Mouse (Mus musculus): ENCODE results near the gene Sh3kbp1. TPM values are rescaled to one million over a fixed set of nuclear protein-coding genes. Genes with fewer than 3 reads are reported as not detected.
A peak's percentile ranks its signal among the peaks of the same experiment; 100 is the strongest.

The Sh3kbp1 gene
- polyA plus RNA-seq, 1 experiment from 2014 or later = 49.6 TPM

DNA sequence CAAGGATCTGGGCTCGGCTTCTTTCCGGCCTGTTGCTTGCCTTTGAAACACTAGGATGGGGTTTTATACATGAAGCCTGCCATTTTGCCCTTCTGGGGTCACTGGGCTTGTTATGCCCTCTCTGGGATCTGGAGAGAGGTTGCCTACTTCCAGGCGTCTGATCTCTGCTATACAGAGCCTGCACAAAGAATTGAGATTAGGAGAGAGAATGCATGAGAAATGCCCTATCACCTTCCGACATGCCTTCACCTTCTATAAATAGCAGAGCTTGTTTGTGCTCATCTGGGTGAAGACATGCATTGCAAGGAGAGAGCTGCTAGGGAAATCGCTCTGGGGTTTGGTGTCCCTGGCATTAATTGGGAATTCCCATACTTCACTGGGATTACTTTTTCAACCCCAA, 301.1 kb downstream of the Sh3kbp1 start:
- Histone ChIP-seq H3K9ac (ENCODE audit: low read depth, low read length) (no peak overlapping the region), H3K27me3 (replicated peaks; ENCODE audit: control insufficient read depth, insufficient read depth, low read length) (no peaks in the 10 kb centered on the region), H3K4me3 (ENCODE audit: low read length) (no peak overlapping the region), H3K36me3 (ENCODE audit: control insufficient read depth, insufficient read depth, low read length) (no peaks in the 10 kb centered on the region), H3K27ac (ENCODE audit: low read depth, low read length) (no peak overlapping the region), H3K4me1 (ENCODE audit: control insufficient read depth, insufficient read depth, low read depth, low read length) (no peaks in the 10 kb centered on the region), H3K4me2 (ENCODE audit: low read length) (no peak overlapping the region), H3K9me3 (ENCODE audit: control insufficient read depth, low read length) (no peaks in the 10 kb centered on the region)
- WGBS = 77% methylated on average over 5 of the region's 5 CpGs
- ATAC-seq = no peak

DNA sequence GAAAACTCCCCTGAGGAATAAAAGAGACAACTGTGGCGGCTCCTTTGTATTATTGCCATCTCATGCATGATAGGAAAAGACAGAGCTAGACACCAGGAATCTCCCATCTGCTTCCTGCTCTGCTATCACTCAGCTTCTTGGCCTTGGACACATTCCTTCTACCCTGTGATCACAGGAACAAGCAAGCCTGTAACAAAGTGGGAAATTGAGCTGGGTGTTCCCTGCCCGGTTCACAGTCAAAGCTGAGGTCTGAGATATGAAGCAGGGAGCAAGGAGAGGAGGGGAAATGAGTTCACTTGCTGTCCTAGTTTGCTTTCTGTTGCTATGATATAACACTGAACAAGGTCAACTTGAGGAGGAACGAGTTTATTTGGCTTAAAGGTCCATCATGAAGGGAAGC, 301.8 kb downstream of the Sh3kbp1 start:
- Histone ChIP-seq H3K4me1 (ENCODE audit: control insufficient read depth, insufficient read depth, low read depth, low read length) (no peaks in the 10 kb centered on the region), H3K27ac (ENCODE audit: low read depth, low read length) (no peak overlapping the region), H3K9me3 (ENCODE audit: control insufficient read depth, low read length) (no peaks in the 10 kb centered on the region), H3K4me3 (ENCODE audit: low read length) (no peak overlapping the region), H3K9ac (ENCODE audit: low read depth, low read length) (no peak overlapping the region), H3K36me3 (ENCODE audit: control insufficient read depth, insufficient read depth, low read length) (no peaks in the 10 kb centered on the region), H3K27me3 (replicated peaks; ENCODE audit: control insufficient read depth, insufficient read depth, low read length) (no peaks in the 10 kb centered on the region), H3K4me2 (ENCODE audit: low read length) (no peak overlapping the region)
- ATAC-seq = no peak
- 70% methylated on average over 3 of the region's 3 CpGs for WGBS

DNA sequence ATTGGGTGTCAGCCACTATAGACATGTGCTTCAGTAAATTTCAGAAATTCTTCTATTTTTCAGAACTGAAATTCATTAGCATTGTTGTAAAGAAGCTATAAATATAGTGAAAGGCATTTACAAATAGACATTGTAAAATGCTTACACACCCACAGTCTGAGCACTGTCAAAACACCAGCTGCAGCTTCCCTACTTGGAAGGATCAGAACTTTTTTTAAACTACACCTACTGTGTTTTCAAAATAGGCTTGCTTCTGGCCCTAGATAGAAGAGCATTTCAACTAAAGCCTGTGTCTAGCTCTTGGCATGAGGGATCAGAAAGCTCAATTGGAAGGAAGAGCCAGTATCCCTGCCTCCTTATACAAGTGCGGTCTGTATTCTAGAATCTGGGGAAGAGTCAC, 305.0 kb downstream of the Sh3kbp1 start:
- Histone ChIP-seq H3K9ac (ENCODE audit: low read depth, low read length) (no peak overlapping the region), H3K4me3 (ENCODE audit: low read length) (no peak overlapping the region), H3K4me2 (ENCODE audit: low read length) (no peak overlapping the region), H3K9me3 (ENCODE audit: control insufficient read depth, low read length) (no peaks in the 10 kb centered on the region), H3K36me3 (ENCODE audit: control insufficient read depth, insufficient read depth, low read length) (no peaks in the 10 kb centered on the region), H3K4me1 (ENCODE audit: control insufficient read depth, insufficient read depth, low read depth, low read length) (no peaks in the 10 kb centered on the region), H3K27me3 (replicated peaks; ENCODE audit: control insufficient read depth, insufficient read depth, low read length) (no peaks in the 10 kb centered on the region; the same call in 1 of the 2 replicates), H3K27ac (ENCODE audit: low read depth, low read length) (no peak overlapping the region)
- 95% methylated on average over 1 of the region's 1 CpGs for WGBS
- ATAC-seq = no peak

DNA sequence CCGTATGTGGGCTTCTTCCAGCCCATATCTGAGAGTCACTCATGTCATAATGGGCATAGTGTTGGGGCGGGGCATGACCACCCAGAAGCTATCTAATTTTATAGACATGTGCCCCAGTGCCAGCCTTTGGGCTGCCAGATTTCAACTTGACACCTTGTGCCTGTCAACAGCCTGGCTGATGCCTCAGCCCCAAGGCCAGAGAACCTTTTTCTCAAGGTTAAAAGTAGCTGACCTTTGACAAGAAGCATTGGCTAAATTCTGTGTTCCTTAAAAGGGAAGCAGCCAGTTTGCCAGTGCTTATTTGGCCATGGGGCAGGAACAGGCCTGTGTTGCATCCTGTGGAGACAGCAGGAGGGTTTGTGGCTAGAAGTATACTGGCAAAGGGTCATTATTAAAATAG, 315.5 kb downstream of the Sh3kbp1 start:
- H3K27ac ChIP-seq (ENCODE audit: low read depth, low read length) = no peak overlapping the region
- WGBS = 86% methylated on average over 2 of the region's 2 CpGs
- no peaks in the 10 kb centered on the region; the same call in 1 of the 2 replicates for H3K27me3 ChIP-seq (replicated peaks; ENCODE audit: control insufficient read depth, insufficient read depth, low read length)
- no peaks in the 10 kb centered on the region for H3K4me1 ChIP-seq (ENCODE audit: control insufficient read depth, insufficient read depth, low read depth, low read length)
- H3K4me3 ChIP-seq (ENCODE audit: low read length) = no peak overlapping the region
- no peak overlapping the region for H3K4me2 ChIP-seq (ENCODE audit: low read length)
- no peak for ATAC-seq
- no peak overlapping the region for H3K9ac ChIP-seq (ENCODE audit: low read depth, low read length)
- H3K36me3 ChIP-seq (ENCODE audit: control insufficient read depth, insufficient read depth, low read length) = no peaks in the 10 kb centered on the region
- no peaks in the 10 kb centered on the region for H3K9me3 ChIP-seq (ENCODE audit: control insufficient read depth, low read length)

DNA sequence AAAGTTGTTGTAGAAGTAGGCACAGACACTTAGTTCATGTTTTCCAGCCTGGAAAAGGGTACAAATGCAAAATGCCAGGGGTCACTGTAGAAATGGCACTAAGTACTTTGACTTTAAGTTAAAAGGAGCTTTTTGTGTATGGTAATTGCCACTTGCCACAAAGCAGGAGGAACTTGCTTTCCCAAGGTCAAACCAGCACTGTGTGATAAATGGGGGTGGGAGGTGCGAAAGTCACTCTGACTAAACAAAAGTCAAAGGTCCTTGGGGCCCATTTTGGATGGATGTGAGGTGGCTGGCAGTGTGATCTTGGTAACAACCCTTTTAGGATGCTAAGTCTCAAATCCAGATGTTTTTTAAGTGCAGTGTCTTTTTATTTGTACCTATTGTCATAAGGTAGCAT, 316.5 kb downstream of the Sh3kbp1 start:
- H3K27ac ChIP-seq (ENCODE audit: low read depth, low read length) = no peak overlapping the region
- no peaks in the 10 kb centered on the region for H3K4me1 ChIP-seq (ENCODE audit: control insufficient read depth, insufficient read depth, low read depth, low read length)
- no peak for ATAC-seq
- H3K4me2 ChIP-seq (ENCODE audit: low read length) = no peak overlapping the region
- H3K27me3 ChIP-seq (replicated peaks; ENCODE audit: control insufficient read depth, insufficient read depth, low read length) = no peaks in the 10 kb centered on the region; the same call in 1 of the 2 replicates
- no peak overlapping the region for H3K4me3 ChIP-seq (ENCODE audit: low read length)
- H3K9me3 ChIP-seq (ENCODE audit: control insufficient read depth, low read length) = no peaks in the 10 kb centered on the region
- H3K9ac ChIP-seq (ENCODE audit: low read depth, low read length) = no peak overlapping the region
- no peaks in the 10 kb centered on the region for H3K36me3 ChIP-seq (ENCODE audit: control insufficient read depth, insufficient read depth, low read length)
- WGBS = 73% methylated on average over 1 of the region's 1 CpGs

DNA sequence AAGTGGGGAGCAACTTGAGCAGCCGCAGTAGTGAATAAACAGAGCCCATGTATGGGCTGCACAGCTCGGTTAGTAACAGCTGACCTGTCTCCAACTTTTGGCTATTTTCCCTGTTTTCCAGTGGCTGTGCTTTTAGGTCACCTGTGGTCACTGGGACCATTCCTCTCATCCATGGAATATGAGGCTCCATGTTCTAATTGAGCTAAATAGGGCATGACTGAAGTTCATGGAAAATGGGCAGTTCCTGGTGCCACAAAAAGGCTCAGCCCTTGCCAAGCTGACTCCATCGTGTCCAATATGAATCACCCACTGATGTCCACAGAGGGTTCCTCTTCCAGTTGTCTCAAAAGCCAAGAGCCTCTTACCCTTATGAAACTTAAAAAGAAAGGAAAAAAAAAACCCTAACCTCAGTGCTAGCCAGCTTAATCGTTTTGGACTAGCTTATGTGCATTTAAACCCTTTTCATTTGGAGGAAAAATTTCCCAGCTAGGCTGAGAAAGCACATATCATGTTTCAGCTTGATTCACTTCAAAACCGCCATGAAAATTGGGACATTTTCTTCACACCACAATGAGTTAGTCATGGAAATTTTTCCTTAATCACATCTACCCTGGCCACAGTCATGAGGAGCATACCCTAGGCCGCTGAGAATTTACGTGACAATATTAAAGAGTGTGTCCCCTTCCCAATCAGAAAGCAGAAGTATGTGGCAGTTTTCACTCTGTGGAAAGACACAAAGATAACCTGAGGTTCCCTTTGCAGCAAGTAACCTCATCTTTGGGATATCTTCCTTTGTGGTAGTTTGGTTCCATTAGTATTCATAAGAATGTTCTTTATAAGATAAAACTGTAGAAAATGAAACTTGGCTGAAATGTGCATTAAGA, 326.7 kb downstream of the Sh3kbp1 start:
- no peak overlapping the region for H3K9ac ChIP-seq (ENCODE audit: low read depth, low read length)
- H3K27ac ChIP-seq (ENCODE audit: low read depth, low read length) = no peak overlapping the region
- H3K4me2 ChIP-seq (ENCODE audit: low read length) = no peak overlapping the region
- H3K9me3 ChIP-seq (ENCODE audit: control insufficient read depth, low read length) = no peaks in the 10 kb centered on the region
- ATAC-seq = no peak; the same call in 1 of the 2 replicates
- H3K4me1 ChIP-seq (ENCODE audit: control insufficient read depth, insufficient read depth, low read depth, low read length) = no peaks in the 10 kb centered on the region
- H3K4me3 ChIP-seq (ENCODE audit: low read length) = no peak overlapping the region
- no peaks in the 10 kb centered on the region for H3K36me3 ChIP-seq (ENCODE audit: control insufficient read depth, insufficient read depth, low read length)
- WGBS = 74% methylated on average over 7 of the region's 7 CpGs
- no peaks in the 10 kb centered on the region for H3K27me3 ChIP-seq (replicated peaks; ENCODE audit: control insufficient read depth, insufficient read depth, low read length)

DNA sequence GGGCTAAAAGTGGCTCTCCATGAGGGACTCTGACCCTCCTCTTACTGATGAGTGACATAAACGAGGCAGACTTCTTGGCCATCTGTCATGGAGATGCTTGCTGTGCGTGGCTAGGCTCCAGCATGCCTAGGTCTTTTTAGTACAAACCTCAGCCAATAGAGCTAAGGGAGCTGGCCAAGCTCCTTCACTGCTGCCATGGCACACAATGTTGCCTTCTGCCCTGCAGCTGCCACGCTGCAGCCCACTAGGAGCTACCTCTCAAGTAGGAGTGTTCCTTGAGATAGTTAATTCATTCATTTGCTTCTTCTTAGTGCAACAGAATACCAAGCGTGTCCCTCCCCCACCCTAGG, 327.3 kb downstream of the Sh3kbp1 start:
- WGBS = 67% methylated on average over 4 of the region's 4 CpGs
- no peaks in the 10 kb centered on the region for H3K27me3 ChIP-seq (replicated peaks; ENCODE audit: control insufficient read depth, insufficient read depth, low read length)

DNA sequence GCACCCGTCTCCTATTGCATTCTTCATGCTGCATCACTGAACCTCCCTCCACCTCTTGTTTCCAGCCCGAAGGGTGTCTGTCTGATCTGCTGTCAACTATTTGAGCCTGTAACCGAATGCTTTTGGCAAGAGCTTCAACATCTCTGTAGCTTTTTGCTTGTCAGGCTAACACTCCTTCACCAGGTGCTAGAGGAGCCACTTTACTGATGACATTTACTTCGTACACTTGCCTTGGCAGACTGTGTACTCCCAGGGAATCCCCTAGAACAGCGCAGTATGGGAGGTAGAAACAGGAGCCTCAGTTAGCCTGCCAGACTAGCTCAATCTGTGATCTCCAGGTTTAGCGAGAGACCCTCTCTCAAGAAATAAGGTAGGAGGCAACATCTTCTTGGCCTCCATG, 328.4 kb downstream of the Sh3kbp1 start:
- no peaks in the 10 kb centered on the region for H3K9me3 ChIP-seq (ENCODE audit: control insufficient read depth, low read length)
- H3K27ac ChIP-seq (ENCODE audit: low read depth, low read length) = no peak overlapping the region
- H3K4me1 ChIP-seq (ENCODE audit: control insufficient read depth, insufficient read depth, low read depth, low read length) = no peaks in the 10 kb centered on the region
- no peak overlapping the region for H3K9ac ChIP-seq (ENCODE audit: low read depth, low read length)
- no peak overlapping the region for H3K4me3 ChIP-seq (ENCODE audit: low read length)
- no peak for ATAC-seq
- no peaks in the 10 kb centered on the region for H3K27me3 ChIP-seq (replicated peaks; ENCODE audit: control insufficient read depth, insufficient read depth, low read length)
- no peaks in the 10 kb centered on the region for H3K36me3 ChIP-seq (ENCODE audit: control insufficient read depth, insufficient read depth, low read length)
- H3K4me2 ChIP-seq (ENCODE audit: low read length) = no peak overlapping the region
- WGBS = 93% methylated on average over 6 of the region's 6 CpGs

More for the DNA sequence above, 327.3 kb downstream of the Sh3kbp1 start:
- Histone ChIP-seq H3K4me2 (ENCODE audit: low read length) (no peak overlapping the region), H3K4me3 (ENCODE audit: low read length) (no peak overlapping the region), H3K9me3 (ENCODE audit: control insufficient read depth, low read length) (no peaks in the 10 kb centered on the region), H3K36me3 (ENCODE audit: control insufficient read depth, insufficient read depth, low read length) (no peaks in the 10 kb centered on the region), H3K27ac (ENCODE audit: low read depth, low read length) (no peak overlapping the region), H3K9ac (ENCODE audit: low read depth, low read length) (no peak overlapping the region), H3K4me1 (ENCODE audit: control insufficient read depth, insufficient read depth, low read depth, low read length) (no peaks in the 10 kb centered on the region)
- ATAC-seq = peak; percentile 87

DNA sequence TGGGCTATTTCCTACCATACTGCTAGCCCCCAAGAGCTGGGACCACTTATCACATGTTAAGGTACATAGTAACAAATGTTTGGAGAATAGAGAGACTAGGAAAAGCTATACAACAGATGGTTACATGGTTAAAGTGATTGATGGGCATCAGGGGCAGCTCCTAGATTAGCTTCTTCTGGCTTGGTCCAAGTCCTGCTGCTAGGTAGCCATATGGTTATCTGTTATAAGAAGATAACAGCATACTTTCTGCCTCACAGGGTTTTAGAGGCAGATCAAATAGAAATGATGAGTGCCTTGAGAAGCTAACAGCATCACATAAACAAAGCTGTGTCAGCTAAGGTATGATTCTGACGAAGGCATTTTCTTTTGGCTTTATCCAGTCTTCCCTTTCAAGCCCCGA, 334.3 kb downstream of the Sh3kbp1 start:
- Histone ChIP-seq H3K27me3 (replicated peaks; ENCODE audit: control insufficient read depth, insufficient read depth, low read length) (no peaks in the 10 kb centered on the region), H3K36me3 (ENCODE audit: control insufficient read depth, insufficient read depth, low read length) (no peaks in the 10 kb centered on the region), H3K27ac (ENCODE audit: low read depth, low read length) (no peak overlapping the region), H3K9me3 (ENCODE audit: control insufficient read depth, low read length) (no peaks in the 10 kb centered on the region), H3K9ac (ENCODE audit: low read depth, low read length) (no peak overlapping the region), H3K4me1 (ENCODE audit: control insufficient read depth, insufficient read depth, low read depth, low read length) (no peaks in the 10 kb centered on the region), H3K4me2 (ENCODE audit: low read length) (no peak overlapping the region), H3K4me3 (ENCODE audit: low read length) (no peak overlapping the region)
- no peak for ATAC-seq
- whole genome bisulfite sequencing = 81% methylated on average over 2 of the region's 2 CpGs

All from hindbrain, embryonic 16.5 days (tissue).